Mouse (Mus musculus) liver, embryonic 14.5 days (tissue): Measurements from ENCODE around the gene Pgs1.

Experiments
- CTCF ChIP-seq: IDR thresholded peaks from 2 replicates; pipeline ENCODE4 v1.5.1; 2016; ENCODE audit warnings: antibody characterized with exemption, low read depth, control low read depth
- EP300 ChIP-seq: IDR thresholded peaks from 2 replicates; pipeline ENCODE4 v1.6.1; 2016; ENCODE audit warnings: antibody characterized with exemption, low read depth

GRCm38 (mm10) chr11:118067588-118067987, 81.5 kb downstream of the Pgs1 start:
- no peak for TF ChIP-seq CTCF
- TF ChIP-seq EP300: no peak
